Mouse (Mus musculus) testis, adult 2 months (tissue): ENCODE results near the gene Pin1. TPM values are rescaled to one million over a fixed set of nuclear protein-coding genes. Genes with fewer than 3 reads are reported as not detected.

Source experiments
- H3K27ac ChIP-seq: fragments of 200-500 bp; 2 replicates; pipeline ENCODE4 v1.5.1; 2012; ENCODE audit warnings: low read depth, low read length; ENCODE audit not compliant: control insufficient read depth, insufficient read depth
- H3K27me3 ChIP-seq: fragments of 200-500 bp; 2 replicates; pipeline ENCODE4 v1.6.1; 2012; ENCODE audit warnings: mild to moderate bottlenecking, low read length, moderate library complexity; ENCODE audit not compliant: control insufficient read depth, insufficient read depth
- H3K36me3 ChIP-seq: fragments of 200-500 bp; 2 replicates; pipeline ENCODE4 v1.6.1; 2012; ENCODE audit warnings: mild to moderate bottlenecking, low read length; ENCODE audit not compliant: control insufficient read depth, insufficient read depth
- H3K4me1 ChIP-seq: fragments of 200-500 bp; 2 replicates; pipeline ENCODE4 v1.6.1; 2012; ENCODE audit warnings: low read length; ENCODE audit not compliant: control insufficient read depth, insufficient read depth
- H3K4me3 ChIP-seq: fragments of 200-500 bp; 2 replicates; pipeline ENCODE4 v1.5.1; 2012; ENCODE audit warnings: low read depth, mild to moderate bottlenecking, low read length, moderate library complexity, mixed read lengths; ENCODE audit not compliant: control insufficient read depth
- CTCF ChIP-seq: fragments of 200-500 bp; IDR thresholded peaks from 2 replicates; pipeline ENCODE4 v1.5.1; 2012; ENCODE audit warnings: low read depth, mild to moderate bottlenecking, inconsistent platforms, low read length, moderate library complexity; ENCODE audit not compliant: control insufficient read depth, insufficient read depth, insufficient replicate concordance
- POLR2A ChIP-seq: fragments of 200-500 bp; IDR thresholded peaks from 2 replicates; pipeline ENCODE4 v1.6.1; 2012; ENCODE audit warnings: low read depth, mild to moderate bottlenecking, inconsistent platforms, low read length, moderate library complexity; ENCODE audit not compliant: control insufficient read depth
- polyA plus RNA-seq: library from polyadenylated mRNA; depleted of rRNA; stranded (reverse); fragments of >200 nt; gene quantifications from 2 replicates; pipeline ENCODE4 v1.2.3, GENCODE M21; 2012

Pin1 gene
- polyA plus RNA-seq, 1 experiment: 17.7 TPM

DNA sequence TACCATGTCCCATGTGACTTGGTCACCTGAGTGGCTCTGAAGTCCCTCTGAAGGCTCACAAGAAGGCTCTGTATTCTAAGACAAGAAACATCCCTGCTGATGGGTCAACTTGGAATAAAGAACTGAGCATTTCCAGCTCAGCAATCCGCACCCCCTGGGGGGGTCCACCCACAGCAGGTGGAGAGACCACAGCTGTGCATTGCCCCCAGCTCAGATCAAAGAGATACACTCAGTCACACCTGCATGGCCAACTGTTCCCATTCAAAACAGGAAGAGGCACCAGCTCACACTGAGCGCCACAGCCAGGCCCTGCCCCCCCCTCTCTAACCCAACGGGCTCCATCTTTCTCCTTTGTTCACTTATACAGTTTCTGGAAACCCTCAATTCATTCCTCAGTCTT lies 15.6 kb upstream of the Pin1 start:
- Histone ChIP-seq H3K4me1 (no peaks in the 10 kb centered on the region; the same call in 1 of the 2 replicates), H3K36me3 (peaks cover 3% of the 10 kb centered on the region), H3K27ac (no peak overlapping the region), H3K27me3 (no peaks in the 10 kb centered on the region), H3K4me3 (no peak overlapping the region)
- TF ChIP-seq CTCF (no peak), POLR2A (no peak)

GRCm38 (mm10) chr9:20636790-20637189 lies 15.1 kb upstream of the Pin1 start:
- peaks cover 3% of the 10 kb centered on the region for H3K36me3 ChIP-seq
- H3K27ac ChIP-seq: no peak overlapping the region
- no peak for TF ChIP-seq CTCF
- H3K4me1 ChIP-seq: peaks cover 2% of the 10 kb centered on the region
- H3K27me3 ChIP-seq: no peaks in the 10 kb centered on the region
- H3K4me3 ChIP-seq: no peak overlapping the region

DNA sequence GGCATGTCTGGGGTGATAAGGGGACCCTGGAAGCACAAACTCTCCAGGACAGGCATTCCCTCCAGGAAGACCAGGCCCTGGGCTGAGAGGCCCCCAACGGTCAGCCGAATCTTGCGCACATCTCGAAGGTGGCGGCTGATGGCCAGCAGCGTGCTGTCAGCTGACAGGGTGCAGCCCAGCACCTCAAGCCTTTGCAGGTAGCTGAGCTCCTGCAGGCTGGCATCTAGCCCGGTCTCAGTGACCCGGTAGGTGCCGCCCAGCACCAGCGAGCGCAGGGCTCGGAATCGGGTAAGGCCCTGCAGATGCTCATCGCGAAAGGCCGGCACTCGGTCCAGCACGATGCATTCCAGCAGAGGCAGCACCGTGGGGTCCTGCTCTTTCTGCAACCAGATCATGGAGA lies 13.3 kb upstream of the Pin1 start:
- no peak overlapping the region for H3K27ac ChIP-seq
- H3K4me1 ChIP-seq: peaks cover 5% of the 10 kb centered on the region
- H3K27me3 ChIP-seq: no peaks in the 10 kb centered on the region
- TF ChIP-seq POLR2A (no peak), CTCF (no peak)
- peaks cover 3% of the 10 kb centered on the region for H3K36me3 ChIP-seq
- H3K4me3 ChIP-seq: no peak overlapping the region

- no peak overlapping the region for H3K4me3 ChIP-seq
- no peaks in the 10 kb centered on the region for H3K27me3 ChIP-seq
- TF ChIP-seq CTCF: no peak
- no peak for TF ChIP-seq POLR2A
- peaks cover 5% of the 10 kb centered on the region for H3K4me1 ChIP-seq
- no peak overlapping the region for H3K27ac ChIP-seq
- H3K36me3 ChIP-seq: peaks cover 3% of the 10 kb centered on the region
Observed at GRCm38 (mm10) chr9:20639486-20639885, 12.4 kb upstream of the Pin1 start.

GRCm38 (mm10) chr9:20641501-20641900 lies 10.4 kb upstream of the Pin1 start:
- Histone ChIP-seq H3K27me3 (no peaks in the 10 kb centered on the region), H3K4me1 (peaks cover 5% of the 10 kb centered on the region), H3K4me3 (peak overlapping the region; percentile 96), H3K27ac (peak overlapping the region; percentile 92), H3K36me3 (peaks cover 3% of the 10 kb centered on the region)
- TF ChIP-seq CTCF: no peak
- TF ChIP-seq POLR2A: no peak

DNA sequence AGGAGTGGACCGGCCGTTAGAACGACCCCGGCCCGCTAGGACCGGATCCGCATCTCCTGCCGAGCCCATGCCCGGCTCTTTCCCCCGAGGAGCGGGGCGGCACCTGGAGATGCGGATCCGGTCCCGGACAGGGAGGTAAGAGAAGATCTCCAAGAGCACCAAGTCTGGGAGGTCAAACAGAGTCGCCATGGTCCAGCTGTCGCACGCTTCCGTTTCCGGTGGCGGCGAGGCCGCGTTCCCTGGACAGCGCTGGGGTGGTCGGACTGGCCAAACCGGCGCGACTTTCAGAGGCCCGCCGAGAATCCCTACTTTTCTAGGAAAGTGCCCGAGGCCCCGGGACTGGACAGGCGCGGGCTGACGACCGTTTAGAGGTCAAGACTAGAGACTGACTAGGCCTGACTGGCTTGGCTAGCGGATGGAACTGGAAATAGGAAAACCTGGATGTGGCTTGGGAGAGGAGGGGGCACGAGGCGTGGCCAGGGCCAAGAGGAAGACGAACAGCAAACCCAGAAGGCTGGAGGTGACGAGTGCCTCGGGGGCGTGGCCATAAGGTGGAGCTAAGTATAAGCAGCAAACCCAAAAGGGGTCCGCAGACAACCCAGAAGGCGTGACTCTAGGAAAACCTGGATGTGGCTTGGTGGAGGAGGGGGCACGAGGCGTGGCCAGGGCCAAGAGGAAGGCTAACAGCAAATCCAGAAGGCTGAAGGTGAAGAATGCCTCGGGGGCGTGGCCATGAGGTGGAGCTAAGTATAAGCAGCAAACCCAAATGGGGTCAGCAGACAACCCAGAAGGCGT lies 9.6 kb upstream of the Pin1 start, which contains the start of gene Ubl5:
TSS of gene Ubl5 (plus strand) at position 778 of the 795 bp plus-strand sequence.
- H3K27me3 ChIP-seq: no peaks in the 10 kb centered on the region
- peak within 1 kb of the TSS; percentile 96 for H3K4me3 ChIP-seq
- H3K36me3 ChIP-seq: peaks cover 3% of the 10 kb centered on the region
- peak within 1 kb of the TSS; percentile 92 for H3K27ac ChIP-seq
- TF ChIP-seq CTCF: no peak
- TF ChIP-seq POLR2A: 0 out of 2 replicates have a peak, but pooled peaks have one; percentile 14
- peaks cover 5% of the 10 kb centered on the region for H3K4me1 ChIP-seq

DNA sequence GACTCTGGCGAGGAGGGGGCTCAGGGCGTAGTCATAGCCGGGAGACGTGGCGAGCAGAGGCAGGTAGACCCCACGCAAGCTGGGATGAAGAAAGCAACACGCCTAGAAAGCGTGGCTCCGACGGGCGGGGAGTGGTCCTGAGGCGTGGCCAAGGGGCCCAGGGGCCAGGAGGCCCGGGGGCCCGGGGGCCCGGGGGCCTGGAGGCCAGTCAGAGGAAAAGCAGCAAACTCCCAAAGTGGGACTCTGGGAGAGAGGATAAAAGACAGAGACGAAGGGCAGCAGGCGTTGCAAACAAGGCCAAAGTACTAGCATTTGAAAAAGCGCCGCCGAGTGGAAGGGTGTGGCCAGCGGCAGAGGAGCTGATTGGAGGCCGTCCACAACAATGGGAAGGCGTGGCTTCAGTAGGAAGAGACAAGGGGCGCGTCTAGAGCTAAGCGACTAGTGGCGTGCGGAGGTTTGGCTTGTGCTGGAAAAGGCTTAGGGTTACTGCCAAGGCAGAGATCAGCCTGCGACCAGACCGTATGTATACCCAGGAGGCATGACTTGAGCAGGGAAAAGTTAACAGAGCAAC lies 8.9 kb upstream of the Pin1 start:
- Histone ChIP-seq H3K36me3 (peaks cover 3% of the 10 kb centered on the region), H3K4me3 (peak overlapping the region; percentile 96)
- TF ChIP-seq POLR2A: peak; percentile 78
- TF ChIP-seq CTCF: peak; percentile 5; the same call in 1 of the 2 replicates

GRCm38 (mm10) chr9:20643781-20644180 lies 8.1 kb upstream of the Pin1 start:
- TF ChIP-seq POLR2A: no peak
- TF ChIP-seq CTCF: no peak
- Histone ChIP-seq H3K4me3 (peak overlapping the region; percentile 96), H3K4me1 (peaks cover 5% of the 10 kb centered on the region), H3K27me3 (no peaks in the 10 kb centered on the region), H3K36me3 (peaks cover 3% of the 10 kb centered on the region), H3K27ac (peak overlapping the region; percentile 92)

More for the DNA sequence above, 8.9 kb upstream of the Pin1 start:
- Histone ChIP-seq H3K27me3 (no peaks in the 10 kb centered on the region), H3K27ac (peak overlapping the region; percentile 92), H3K4me1 (peaks cover 5% of the 10 kb centered on the region)
